Comparison of ENCODE assay signal across 21 mouse cellular contexts in genomic region chr5:32352845-32353244, GRCm38 (mm10).
DNase-seq lines count a peak whose midpoint lies in the region; ATAC-seq and TF ChIP-seq lines count a peak whose summit lies in the region.
"Had no signal": no experiment of that assay in that cellular context is flagged by ENCODE, and none has a peak within 500 bp of the region (broad histone marks: within the 10 kb centered on the region; RNA-seq: fewer than 3 reads in every experiment).

No protein-coding gene starts in this region.

- TF ChIP-seq EP300 in stomach, postnatal 0 days (optimal IDR thresholded peaks at IDR 0.05) = no peak

- H3K4me1 ChIP-seq in lung, embryonic 15.5 days = peaks cover 35% of the 10 kb centered on the region
- peaks cover 31% of the 10 kb centered on the region for H3K4me1 ChIP-seq in stomach, postnatal 0 days (replicated peaks; ENCODE audit: control insufficient read depth, insufficient read depth)
- peaks cover 5% of the 10 kb centered on the region for H3K4me1 ChIP-seq in forebrain, embryonic 10.5 days
- H3K4me1 ChIP-seq: hindbrain, embryonic 13.5 days had no signal

- no peaks in the 10 kb centered on the region for H3K9me3 ChIP-seq in lung, embryonic 15.5 days
- no peaks in the 10 kb centered on the region for H3K9me3 ChIP-seq in stomach, postnatal 0 days (ENCODE audit: control insufficient read depth, low read length)
- H3K9me3 ChIP-seq in forebrain, embryonic 10.5 days = no peaks in the 10 kb centered on the region
- H3K9me3 ChIP-seq: embryonic facial prominence, embryonic 13.5 days; heart, embryonic 15.5 days; hindbrain, embryonic 13.5 days had no signal

- no peaks in the 10 kb centered on the region for H3K36me3 ChIP-seq in lung, embryonic 15.5 days
- no peaks in the 10 kb centered on the region for H3K36me3 ChIP-seq in stomach, postnatal 0 days (ENCODE audit: control insufficient read depth, insufficient read depth, low read length)
- H3K36me3 ChIP-seq in forebrain, embryonic 10.5 days (replicated peaks) = no peaks in the 10 kb centered on the region
- H3K36me3 ChIP-seq: embryonic facial prominence, embryonic 13.5 days; heart, embryonic 15.5 days; hindbrain, embryonic 13.5 days had no signal

- H3K4me2 ChIP-seq in lung, embryonic 15.5 days = no peak overlapping the region
- no peak overlapping the region for H3K4me2 ChIP-seq in stomach, postnatal 0 days (replicated peaks; ENCODE audit: low read depth)
- H3K4me2 ChIP-seq: embryonic facial prominence, embryonic 13.5 days; heart, embryonic 11.5 days; heart, embryonic 15.5 days; hindbrain, embryonic 13.5 days had no signal

- WGBS in lung, embryonic 15.5 days = 74% methylated on average over 3 of the region's 3 CpGs
- 67% methylated on average over 3 of the region's 3 CpGs for WGBS in stomach, postnatal 0 days
- WGBS in forebrain, embryonic 10.5 days = 93% methylated on average over 3 of the region's 3 CpGs

- H3K4me3 ChIP-seq in gastrocnemius, adult 2 months = no peak overlapping the region
- H3K4me3 ChIP-seq in lung, embryonic 15.5 days = no peak overlapping the region
- H3K4me3 ChIP-seq in stomach, postnatal 0 days (ENCODE audit: low read depth, low read length) = no peak overlapping the region
- H3K4me3 ChIP-seq in forebrain, embryonic 10.5 days = no peak overlapping the region
- H3K4me3 ChIP-seq: embryonic facial prominence, embryonic 13.5 days; heart, adult 2 months; heart, embryonic 15.5 days; hindbrain, embryonic 13.5 days had no signal

- no peak for ATAC-seq in lung, embryonic 15.5 days (ENCODE audit: borderline replicate concordance, extremely low read depth, low FRiP score, low TSS enrichment)
- no peak for ATAC-seq in stomach, postnatal 0 days (ENCODE audit: low FRiP score, low TSS enrichment)
- ATAC-seq: activated CD4-positive, CD25-positive, alpha-beta regulatory T cell, adult 4 months; forebrain, embryonic 14.5 days; Patski had no signal

- H3K27ac ChIP-seq in gastrocnemius, adult 2 months = peak overlapping the region; percentile 93
- H3K27ac ChIP-seq in lung, embryonic 15.5 days = peak overlapping the region; percentile 58
- H3K27ac ChIP-seq in stomach, postnatal 0 days (replicated peaks) = peak overlapping the region; percentile 41
- no peak overlapping the region for H3K27ac ChIP-seq in forebrain, embryonic 10.5 days
- H3K27ac ChIP-seq: embryonic facial prominence, embryonic 13.5 days; heart, embryonic 15.5 days; hindbrain, embryonic 13.5 days had no signal

- no peaks in the 10 kb centered on the region for H3K27me3 ChIP-seq in lung, embryonic 15.5 days
- no peaks in the 10 kb centered on the region for H3K27me3 ChIP-seq in stomach, postnatal 0 days (ENCODE audit: control insufficient read depth, insufficient read depth, low read length)
- peaks cover 21% of the 10 kb centered on the region; the same call in 1 of the 2 replicates for H3K27me3 ChIP-seq in forebrain, embryonic 10.5 days (ENCODE audit: poor library complexity, severe bottlenecking)
- H3K27me3 ChIP-seq: embryonic facial prominence, embryonic 13.5 days; heart, embryonic 15.5 days; hindbrain, embryonic 13.5 days; Patski had no signal

- no peak for TF ChIP-seq CTCF in gastrocnemius, adult 2 months (IDR thresholded peaks at IDR 0.05)
- TF ChIP-seq CTCF in stomach, postnatal 0 days (IDR thresholded peaks at IDR 0.05; ENCODE audit: low read depth) = no peak

- no peak for DNase-seq in gastrocnemius, adult 2 months
- no peak for DNase-seq in gastrocnemius, adult 8-10 months (ENCODE audit: low spot score in 2 of 2)
- DNase-seq in lung, postnatal 14 days = peak; percentile 24
- no peak for DNase-seq in stomach, postnatal 0 days (ENCODE audit: low spot score)
- no peak for DNase-seq in forebrain, embryonic 10.5 days (ENCODE audit: extremely low spot score, low spot score)
- no peak for DNase-seq in B cell, adult 2 months
- DNase-seq: adrenal gland, postnatal 14 days; cerebellum, adult 11-12 months; cerebellum, adult 9-10 months; cerebellum, postnatal 25 days; gastrocnemius, postnatal 10 days; heart, postnatal 14 days had no signal

- H3K9ac ChIP-seq in lung, embryonic 15.5 days = no peak overlapping the region
- H3K9ac ChIP-seq in stomach, postnatal 0 days (ENCODE audit: low read length) = no peak overlapping the region
- H3K9ac ChIP-seq: embryonic facial prominence, embryonic 13.5 days; heart, embryonic 15.5 days; hindbrain, embryonic 13.5 days had no signal

- intact Hi-C loops in gastrocnemius, adult 2 months (cut with DNase I) = loop anchor here (5.0 kb wide), 2 partner anchors 94 to 109 kb away; no protein-coding TSS in a partner anchor
